Mouse (Mus musculus) colon, adult 2 months (tissue): Measurements from ENCODE around the gene Zbtb7b. TPM values are rescaled to one million over a fixed set of nuclear protein-coding genes. Genes with fewer than 3 reads are reported as not detected.

Experiments used
- polyA plus RNA-seq: library from polyadenylated mRNA; depleted of rRNA; stranded (reverse); fragments of >200 nt; gene quantifications from 2 replicates; pipeline ENCODE4 v1.2.3, GENCODE M21; 2012; rRNA removed

Zbtb7b gene
- polyA plus RNA-seq = 214 and 219 TPM in 2 replicates

DNA sequence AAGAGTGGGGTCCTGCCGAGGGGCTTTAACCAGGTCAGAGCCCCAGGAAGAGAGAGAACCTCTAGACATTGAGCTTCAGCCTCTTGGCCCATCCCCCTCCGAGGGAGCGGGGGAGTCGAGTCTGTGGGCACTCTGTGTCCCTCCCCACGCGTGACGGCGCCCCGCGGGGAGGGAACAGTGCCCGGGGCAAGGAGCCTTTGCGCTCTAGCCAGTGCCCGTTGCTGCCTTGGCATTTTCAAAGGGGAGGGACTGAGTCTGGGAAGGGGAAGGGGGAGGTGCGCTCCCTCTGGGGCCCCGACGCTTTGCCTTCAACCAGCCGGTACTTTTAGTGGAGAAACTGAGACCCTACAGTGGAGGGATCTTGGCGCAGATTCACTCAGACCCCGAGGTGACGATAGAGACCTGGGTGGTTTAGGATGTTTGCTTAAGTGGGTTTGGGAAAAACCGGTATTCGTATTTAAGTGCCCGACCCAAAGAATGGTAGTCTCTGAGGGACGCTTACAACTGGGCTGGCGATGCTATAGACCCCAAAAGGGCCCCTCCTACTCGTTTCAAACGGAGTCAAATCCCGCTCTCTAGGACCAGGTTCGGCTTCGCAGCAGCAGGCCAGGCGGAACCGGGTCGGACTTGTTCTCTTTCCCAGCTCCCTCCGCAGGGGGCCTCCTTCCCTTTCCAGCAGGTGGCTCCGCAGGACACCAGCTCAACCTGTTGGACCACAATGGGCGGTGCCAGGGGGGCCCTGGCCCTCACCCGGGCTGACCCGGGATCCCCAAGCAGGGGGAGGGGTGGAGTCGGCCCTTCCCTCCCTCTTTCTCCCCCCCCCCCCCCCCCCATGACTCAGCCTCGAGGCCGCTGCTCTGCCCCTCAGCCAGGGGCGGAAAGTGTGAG is at the start of gene Zbtb7b:
Gene Zbtb7b (minus strand): TSS at position 771 of the 888 bp plus-strand sequence.

DNA sequence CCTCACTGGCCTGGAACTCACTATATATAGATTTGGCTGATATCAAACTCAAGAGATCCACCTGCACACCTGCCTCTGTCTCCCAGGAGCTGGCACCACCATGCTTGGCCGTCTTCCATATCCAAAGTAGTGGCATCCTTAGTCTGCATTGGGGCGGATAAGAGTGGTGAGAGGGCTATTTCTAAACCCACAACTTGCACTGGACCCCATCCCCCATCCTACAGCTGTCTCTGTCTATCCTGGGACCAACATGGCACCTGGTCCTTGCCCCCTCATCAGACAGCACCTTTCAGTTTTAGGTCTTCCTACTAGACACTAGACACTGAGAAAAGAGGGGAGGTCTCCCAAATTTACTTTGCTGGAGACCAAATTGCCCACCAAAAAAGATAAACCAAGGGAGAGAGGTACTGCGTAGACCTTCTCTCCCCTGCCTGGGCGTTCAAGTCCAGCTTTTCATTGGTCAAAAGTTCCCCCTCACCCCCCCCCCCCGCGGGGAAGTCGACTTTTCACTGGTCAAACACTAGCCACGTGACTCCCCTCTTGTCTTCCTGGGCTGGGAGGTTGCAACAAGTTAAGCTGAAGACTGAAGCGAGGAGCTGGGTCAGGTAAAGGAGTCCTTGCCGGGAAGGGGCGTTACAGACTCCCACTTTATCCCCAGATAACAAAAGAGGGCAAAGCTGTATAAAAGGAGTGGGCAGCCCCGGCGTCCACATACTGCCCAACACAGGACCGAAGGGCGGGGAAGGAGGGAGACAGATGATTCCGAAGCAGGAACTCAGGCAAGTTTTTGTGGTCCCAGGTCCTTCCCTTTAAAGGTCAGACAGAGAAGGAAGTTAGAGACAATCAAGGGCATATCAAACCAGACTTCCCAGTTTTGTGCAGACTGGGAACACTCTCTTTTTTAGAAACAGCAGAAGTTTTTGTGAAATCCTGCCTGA is 41.9 kb upstream of the Zbtb7b start, which contains the start of gene Pbxip1:
Gene Pbxip1 (plus strand): TSS at position 531 of the 938 bp plus-strand sequence.

DNA sequence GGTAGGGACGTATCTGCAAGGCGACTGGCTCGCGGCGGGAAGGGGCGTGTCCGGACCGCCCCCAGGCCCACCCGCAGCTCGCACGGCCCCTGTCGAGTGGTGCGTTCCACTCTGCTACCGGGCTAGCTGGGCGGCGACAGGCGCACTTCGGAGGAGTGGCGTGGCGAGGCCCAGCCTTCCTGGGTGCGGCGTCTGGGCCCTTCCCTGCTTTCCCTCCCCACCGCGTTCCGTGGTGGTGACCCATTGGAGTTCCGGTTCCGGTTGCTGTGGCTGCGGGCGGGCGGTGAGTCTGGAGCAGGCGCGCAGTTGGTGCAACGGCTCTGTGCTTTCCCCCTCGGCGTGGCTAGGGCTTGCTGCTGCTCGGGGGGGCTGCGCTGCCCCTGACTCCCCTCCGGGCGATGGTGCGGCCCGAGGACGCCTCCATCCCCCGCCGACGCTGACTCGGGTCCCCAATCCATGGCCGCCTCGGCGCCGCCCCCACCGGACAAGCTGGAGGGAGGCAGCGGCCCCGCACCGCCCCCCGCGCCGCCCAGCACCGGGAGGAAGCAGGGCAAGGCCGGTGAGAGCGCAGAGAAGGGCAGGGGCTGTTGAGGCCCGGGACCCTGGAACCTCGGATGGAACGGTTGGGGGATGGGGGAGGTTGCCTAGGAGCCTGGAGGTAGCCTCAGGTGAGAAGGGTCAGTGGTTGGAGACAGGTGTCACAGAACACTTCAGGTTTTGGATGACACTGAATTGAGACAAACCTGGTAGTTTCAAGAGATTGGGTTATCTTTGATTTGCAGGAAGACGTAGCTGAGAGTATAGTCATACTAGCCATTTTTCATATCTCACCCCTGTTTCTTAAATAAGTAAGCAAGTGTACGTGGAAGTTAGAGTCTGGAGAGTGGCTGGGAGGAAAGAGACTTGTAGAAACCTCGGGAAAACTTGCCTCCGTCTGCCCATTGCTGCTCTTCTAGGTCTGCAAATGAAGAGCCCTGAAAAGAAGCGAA is 35.9 kb upstream of the Zbtb7b start, which contains the start of gene Pygo2:
Gene Pygo2 (plus strand): TSS at position 44 of the 989 bp plus-strand sequence.

DNA sequence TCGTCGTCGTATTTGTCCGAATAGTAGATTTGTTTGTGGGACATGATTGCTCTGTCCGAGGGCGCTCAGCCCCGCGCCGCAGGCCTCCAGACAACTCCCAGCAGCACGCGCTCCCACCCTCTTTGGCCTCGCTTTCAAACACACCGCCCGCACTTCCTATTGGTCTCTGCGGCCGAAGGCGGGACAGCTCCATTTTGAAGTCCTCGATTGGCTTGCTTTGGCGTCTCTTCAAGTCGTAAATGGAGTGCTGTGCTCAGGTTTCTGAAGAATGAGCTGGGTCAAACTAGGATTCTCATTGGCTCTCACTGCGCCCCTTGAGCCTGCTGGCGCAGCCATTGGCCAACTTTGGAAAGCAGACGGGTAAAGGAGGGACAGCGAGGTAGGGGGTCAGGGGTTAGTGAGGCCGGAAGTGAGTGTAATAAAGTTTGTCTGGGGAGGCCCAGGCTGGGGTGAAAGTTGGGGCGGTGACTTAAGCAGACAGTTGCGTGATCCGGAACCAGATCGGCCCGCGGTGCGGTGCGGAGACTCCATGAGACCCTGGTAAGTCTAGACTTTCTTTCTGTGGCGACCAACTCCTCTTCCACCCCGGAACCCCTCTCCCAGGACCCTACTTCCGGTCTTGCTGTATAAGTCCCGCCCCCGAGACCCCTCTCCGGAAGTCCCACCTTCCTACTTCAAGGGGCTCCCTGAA is 23.7 kb upstream of the Zbtb7b start, which contains the start of the genes Cks1b and Shc1:
Gene Cks1b (minus strand): TSS at position 214 of the 691 bp plus-strand sequence.
Gene Shc1 (plus strand): TSS at position 274 of the 691 bp plus-strand sequence.

DNA sequence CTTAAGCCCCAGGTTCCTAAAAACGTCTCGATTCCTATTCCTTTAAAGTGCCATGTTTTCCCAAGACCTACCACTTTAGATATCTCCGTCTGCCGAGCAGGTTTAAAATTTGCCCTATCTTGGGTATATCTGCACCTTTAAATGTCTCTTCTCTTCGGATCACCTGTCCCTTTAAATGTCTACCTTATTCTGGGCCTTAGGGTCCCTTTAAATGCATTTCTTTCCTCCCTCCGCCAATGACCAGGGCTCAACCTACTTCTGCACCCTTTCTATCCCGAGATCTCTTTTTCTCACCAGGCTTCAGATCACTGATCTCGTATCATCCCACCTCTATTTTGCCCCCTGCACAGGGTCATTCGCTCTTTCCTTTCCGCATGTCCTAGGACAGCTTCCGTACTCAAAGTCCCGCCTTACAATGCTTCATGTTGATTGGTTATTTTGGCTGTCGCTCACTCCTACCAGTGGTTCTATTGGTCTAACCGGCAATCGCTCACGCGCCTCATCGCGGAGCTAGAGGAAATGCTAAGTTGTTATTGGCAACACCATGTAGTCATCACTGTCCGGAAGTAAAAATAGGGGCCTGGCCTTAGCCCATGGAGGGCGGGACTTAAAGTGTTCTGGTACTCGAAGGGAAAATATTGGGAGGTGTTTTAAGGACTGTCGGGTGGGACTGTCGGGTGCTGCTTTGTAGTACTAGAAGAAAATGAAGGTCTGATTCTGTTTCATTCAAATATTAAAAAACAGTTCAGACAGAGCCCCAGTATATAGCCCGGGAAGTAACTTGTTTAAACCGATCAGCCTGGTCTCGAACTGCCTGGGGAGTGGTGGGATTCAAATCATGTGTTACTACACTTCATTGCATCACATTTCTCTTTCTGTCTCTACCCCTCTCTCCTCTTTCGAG is 17.2 kb upstream of the Zbtb7b start, which contains the start of gene Flad1:
Gene Flad1 (minus strand): TSS at position 381 of the 904 bp plus-strand sequence.

DNA sequence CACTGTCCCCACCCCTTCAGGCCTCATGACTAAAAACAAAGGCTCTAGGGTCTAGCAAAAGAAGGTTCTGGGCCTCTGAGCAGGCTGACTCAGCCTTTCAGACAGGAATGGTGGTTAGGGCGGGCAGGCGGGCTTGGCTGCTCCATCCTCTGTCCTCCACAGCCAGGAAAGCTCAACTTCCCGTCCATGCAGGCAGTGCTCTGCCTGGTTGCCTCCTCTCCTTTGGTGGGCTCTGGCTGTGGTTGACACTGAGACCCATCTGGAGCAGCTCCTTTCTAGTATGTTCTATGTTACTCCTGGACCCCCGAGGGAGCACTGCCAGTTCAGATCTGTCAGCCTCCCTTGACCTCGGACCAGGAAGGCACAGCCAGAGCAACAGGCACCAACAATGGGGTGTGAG is 8.1 kb upstream of the Zbtb7b start, which contains the start of gene Lenep:
Gene Lenep (minus strand): TSS at position 101 of the 400 bp plus-strand sequence.

DNA sequence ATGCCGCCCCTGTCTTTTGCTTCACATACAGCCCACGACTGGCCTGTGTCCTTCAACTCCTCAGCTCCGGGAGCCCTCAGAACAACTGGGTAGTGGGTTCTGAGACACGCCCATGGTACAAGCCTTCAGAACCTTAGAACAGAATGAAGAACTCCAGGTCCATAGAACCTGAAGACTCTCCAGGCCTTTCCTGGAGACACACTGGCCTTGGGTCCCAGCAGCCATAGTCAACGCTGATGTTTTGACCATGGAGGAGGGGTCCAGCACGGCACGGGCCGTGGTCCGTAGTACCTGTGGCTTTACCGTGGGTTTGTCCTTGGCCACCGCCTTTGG is 29.5 kb downstream of the Zbtb7b start, which contains the start of gene Dcst1:
Gene Dcst1 (minus strand): TSS at position 101 of the 333 bp plus-strand sequence.

DNA sequence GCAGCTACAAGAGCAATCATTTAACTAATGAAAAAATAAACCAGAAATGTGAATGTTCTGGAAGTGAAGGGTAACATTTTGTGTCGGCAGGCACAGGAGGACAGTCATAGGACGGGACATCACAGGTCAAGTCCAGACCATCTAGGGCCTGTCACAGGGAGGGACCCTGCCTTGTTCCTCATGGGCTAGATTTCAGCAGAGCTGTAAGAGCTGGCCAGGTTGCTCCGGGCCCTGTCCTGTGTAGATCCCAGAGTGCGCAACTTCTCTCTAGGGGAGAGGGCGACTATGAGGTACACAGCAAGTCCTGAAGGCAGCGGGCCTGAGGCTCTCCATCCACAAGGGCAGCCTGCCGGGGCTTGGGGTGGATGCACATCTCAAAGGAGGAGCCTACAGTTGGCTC is 32.9 kb downstream of the Zbtb7b start, which contains the start of gene Dcst2:
Gene Dcst2 (plus strand): TSS at position 301 of the 400 bp plus-strand sequence.

DNA sequence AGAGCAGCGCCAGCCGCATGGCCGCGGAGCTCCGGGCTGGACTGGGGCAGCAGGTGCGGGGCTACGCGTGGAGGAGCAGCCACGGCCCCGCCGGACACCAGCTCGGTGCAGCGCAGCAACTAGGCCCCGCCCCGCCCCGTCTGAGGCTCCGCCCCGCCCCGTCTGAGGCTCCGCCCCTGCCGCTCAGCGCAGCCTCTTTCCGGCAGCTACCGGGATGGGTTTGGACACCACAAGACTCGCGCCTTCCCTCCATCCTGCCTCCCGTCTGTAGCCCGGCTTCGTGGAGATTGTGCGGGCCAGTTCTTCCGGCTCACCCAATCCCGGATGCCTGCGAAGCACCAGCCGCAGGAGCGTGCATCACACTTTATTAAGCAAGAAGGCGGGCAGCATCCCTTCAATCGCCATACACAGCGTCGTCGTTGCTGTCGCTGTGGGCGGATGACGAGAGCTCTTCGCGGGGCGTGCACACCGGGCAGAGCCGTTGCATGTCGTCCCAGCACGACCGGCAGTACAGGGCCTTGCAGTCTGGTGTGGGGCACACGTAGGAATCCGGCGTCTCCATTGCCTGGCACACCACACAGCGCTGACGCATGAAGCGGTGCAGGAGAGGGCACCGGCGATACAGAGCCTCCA is 44.6 kb downstream of the Zbtb7b start, which contains the start of gene Adam15:
Gene Adam15 (minus strand): TSS at position 128 of the 633 bp plus-strand sequence.

DNA sequence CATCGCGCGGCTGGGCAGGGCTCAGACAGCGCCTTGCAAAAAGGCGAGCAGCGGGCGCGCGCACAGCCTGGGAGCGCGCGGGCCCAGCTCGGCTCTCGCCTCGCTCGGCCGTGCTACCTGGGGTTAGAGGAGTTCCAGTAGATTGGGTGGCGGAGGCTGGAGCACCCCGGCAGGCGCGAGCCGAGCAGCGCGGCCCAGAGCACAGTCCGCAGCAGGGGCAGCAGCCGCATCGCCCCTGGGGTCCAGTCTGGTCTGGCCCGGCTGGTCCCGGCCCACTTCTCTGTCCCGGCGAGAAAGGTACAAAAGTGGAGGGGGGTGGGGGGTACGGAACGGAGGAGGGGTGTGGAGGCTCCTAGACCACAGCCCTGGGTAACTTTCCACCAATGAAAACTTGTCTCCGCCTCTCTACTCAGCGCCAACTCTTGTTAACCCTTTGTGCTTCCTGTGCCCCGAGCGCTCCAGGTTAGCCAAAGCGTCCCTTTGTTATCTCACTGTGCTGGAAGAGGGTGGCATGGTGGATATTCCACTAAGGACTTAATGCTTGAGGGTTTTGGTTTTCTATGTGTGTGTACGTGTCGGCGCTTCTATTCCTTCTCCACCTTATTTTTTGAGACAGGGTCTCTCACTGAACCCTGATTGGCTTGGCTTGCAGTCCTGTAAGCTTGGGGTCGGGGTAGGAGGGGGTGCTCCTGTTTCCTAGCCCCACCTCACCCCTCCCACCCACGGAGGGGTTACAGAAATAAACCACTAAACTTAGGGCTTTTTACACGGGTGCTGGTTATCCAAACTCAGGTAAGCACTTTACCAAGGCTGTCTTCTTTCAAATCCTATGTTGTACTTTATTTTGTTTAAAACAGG is 56.6 kb downstream of the Zbtb7b start, which contains the start of gene Efna4:
Gene Efna4 (minus strand): TSS at position 308 of the 858 bp plus-strand sequence.

Other genes with a start within 250 kb of the Zbtb7b start
- 1.1 and 1.4 TPM in 2 replicates for gene Hcn3, start 234.6 kb downstream of the Zbtb7b start, polyA plus RNA-seq
- 42.4 and 43.0 TPM in 2 replicates for gene Clk2, start 230.0 kb downstream of the Zbtb7b start, polyA plus RNA-seq
- gene Scamp3, start 217.3 kb downstream of the Zbtb7b start, polyA plus RNA-seq = 95.0 and 102 TPM in 2 replicates
- 40.2 and 42.7 TPM in 2 replicates for gene Fam189b, start 211.6 kb downstream of the Zbtb7b start, polyA plus RNA-seq
- gene Gba, start 191.8 kb downstream of the Zbtb7b start, polyA plus RNA-seq = 60.8 and 73.9 TPM in 2 replicates
- gene Thbs3, start 179.6 kb downstream of the Zbtb7b start, polyA plus RNA-seq = 48.4 and 68.6 TPM in 2 replicates
- 165 and 219 TPM in 2 replicates for gene Mtx1, start 167.7 kb downstream of the Zbtb7b start, polyA plus RNA-seq
- gene Muc1, start 165.7 kb downstream of the Zbtb7b start, polyA plus RNA-seq = 26.0 and 27.3 TPM in 2 replicates
- gene Krtcap2, start 148.8 kb downstream of the Zbtb7b start, polyA plus RNA-seq = 263 and 392 TPM in 2 replicates
- 60.5 TPM in 2 replicates for gene Trim46, start 148.5 kb downstream of the Zbtb7b start, polyA plus RNA-seq
- 440 and 595 TPM in 2 replicates for gene Dpm3, start 135.4 kb downstream of the Zbtb7b start, polyA plus RNA-seq
- gene Slc50a1, start 124.2 kb downstream of the Zbtb7b start, polyA plus RNA-seq = 254 and 375 TPM in 2 replicates
- 126 and 153 TPM in 2 replicates for gene Efna1, start 113.6 kb downstream of the Zbtb7b start, polyA plus RNA-seq
- 9.3 and 13.3 TPM in 2 replicates for gene Efna3, start 71.8 kb downstream of the Zbtb7b start, polyA plus RNA-seq
- 17.4 and 24.5 TPM in 2 replicates for gene Efna4, start 56.7 kb downstream of the Zbtb7b start, polyA plus RNA-seq
- 211 and 244 TPM in 2 replicates for gene Adam15, start 44.8 kb downstream of the Zbtb7b start, polyA plus RNA-seq
- 0.67 and 1.0 TPM in 2 replicates for gene Dcst2, start 32.8 kb downstream of the Zbtb7b start, polyA plus RNA-seq
- gene Dcst1, start 29.5 kb downstream of the Zbtb7b start, polyA plus RNA-seq = 0.77 and 1.1 TPM in 2 replicates
- gene Lenep, start 8.0 kb upstream of the Zbtb7b start, polyA plus RNA-seq = not detected in 2 replicates
- gene Flad1, start 17.1 kb upstream of the Zbtb7b start, polyA plus RNA-seq = 37.4 and 39.6 TPM in 2 replicates
- gene Cks1b, start 23.6 kb upstream of the Zbtb7b start, polyA plus RNA-seq = 9.7 and 11.2 TPM in 2 replicates
- gene Shc1, start 23.7 kb upstream of the Zbtb7b start, polyA plus RNA-seq = 75.3 and 76.4 TPM in 2 replicates
- gene Pygo2, start 35.4 kb upstream of the Zbtb7b start, polyA plus RNA-seq = 131 and 151 TPM in 2 replicates
- 90.6 and 98.9 TPM in 2 replicates for gene Pbxip1, start 41.9 kb upstream of the Zbtb7b start, polyA plus RNA-seq
- gene Pmvk, start 59.8 kb upstream of the Zbtb7b start, polyA plus RNA-seq = 18.7 and 31.3 TPM in 2 replicates
- gene Kcnn3, start 125.4 kb upstream of the Zbtb7b start, polyA plus RNA-seq = 8.4 and 9.0 TPM in 2 replicates